Mouse (Mus musculus) kidney, adult 18-20 months (tissue): ENCODE measurements around the gene Pip5k1b.

Source experiments
- DNase-seq: peaks from one replicate; pipeline ENCODE4 v3.0.0; 2021

Gene Pip5k1b

DNA sequence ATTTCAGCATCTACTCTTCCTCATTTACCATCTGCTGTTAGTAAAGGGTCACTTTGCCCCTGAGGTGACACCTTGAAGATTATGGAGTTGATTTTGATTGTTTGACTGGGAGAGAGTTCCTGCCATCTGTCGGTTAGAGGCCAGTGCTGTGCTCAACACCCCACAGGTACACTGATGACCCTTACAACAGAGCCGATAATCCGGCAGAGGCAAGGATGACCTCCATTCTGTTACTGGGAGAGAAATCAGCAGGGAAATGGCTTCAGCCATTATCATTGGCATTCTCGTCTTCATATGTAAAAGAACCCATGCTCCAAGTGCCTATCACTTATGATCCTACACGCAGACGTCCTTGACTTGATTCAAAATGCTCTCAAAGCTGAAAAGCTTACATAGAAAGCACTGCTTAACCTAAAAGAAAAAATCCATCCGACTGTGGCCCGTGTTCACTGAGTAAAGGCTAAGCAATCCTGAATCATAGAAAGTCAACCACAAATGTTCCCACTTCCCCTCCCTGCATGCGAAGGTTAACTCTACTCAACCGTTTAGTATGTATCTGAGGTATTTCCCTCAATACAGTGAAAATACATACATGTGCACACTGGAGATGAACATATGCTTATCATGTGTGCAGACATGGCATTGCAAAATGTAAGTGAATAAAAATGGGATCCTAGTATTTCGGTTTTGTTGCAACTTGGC lies 146.7 kb downstream of the Pip5k1b start:
- no peak for DNase-seq

DNA sequence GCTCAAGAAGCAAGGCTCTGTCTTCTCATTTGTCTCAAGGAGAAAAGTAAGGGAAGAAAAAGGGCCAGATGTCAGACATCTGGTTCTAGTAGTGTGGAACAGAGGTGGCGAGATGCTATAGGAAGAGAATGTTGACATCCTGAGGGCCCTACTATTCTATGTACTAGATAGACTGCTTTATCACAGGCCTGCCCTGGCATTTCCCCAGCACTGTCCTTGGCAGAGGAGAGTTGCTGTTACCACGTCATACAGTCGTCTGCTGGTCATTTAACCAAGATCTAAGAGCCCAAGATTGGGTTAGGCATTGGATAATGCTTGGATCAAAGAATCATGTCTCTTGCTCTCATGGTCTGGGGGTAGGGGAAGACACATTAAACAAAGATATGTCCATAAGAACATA lies 151.0 kb downstream of the Pip5k1b start:
- no peak for DNase-seq

DNA sequence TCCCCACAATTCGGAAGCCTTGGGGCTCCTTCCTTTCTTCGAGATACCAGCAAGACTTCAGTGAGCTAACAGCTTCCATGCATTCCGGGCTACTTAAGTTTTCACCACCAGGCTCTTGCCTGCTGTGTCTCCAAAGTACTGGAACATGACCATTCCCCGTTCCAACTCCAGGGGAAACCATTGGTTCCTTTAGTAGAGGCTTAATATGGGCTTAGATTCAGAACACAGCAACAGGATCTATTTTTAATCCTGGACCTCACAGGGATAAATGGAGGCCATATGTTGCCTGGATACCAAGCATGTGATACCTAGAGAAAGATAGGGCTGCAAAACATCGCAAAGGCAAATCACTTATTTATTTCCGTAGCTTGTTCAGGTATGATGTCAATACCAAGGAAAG lies 152.4 kb downstream of the Pip5k1b start:
- DNase-seq = no peak

DNA sequence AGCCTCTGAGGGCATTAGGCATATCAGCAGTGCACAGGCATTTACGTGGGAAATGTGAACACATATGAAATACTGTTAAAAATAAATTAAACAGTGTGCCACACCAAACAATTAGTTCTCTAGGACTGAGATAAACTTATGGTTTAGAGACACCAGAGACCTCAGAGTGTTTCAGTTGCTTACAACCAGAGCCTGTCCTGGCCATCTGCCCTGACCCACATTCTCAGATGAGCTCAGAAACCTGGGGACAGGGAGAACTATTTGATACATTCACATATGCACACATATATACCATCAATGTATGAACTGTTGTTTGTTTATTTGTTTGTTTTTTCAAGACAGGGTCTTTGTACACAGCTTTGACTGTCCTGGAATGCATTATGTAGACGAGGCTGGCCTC lies 161.8 kb downstream of the Pip5k1b start:
- no peak for DNase-seq

DNA sequence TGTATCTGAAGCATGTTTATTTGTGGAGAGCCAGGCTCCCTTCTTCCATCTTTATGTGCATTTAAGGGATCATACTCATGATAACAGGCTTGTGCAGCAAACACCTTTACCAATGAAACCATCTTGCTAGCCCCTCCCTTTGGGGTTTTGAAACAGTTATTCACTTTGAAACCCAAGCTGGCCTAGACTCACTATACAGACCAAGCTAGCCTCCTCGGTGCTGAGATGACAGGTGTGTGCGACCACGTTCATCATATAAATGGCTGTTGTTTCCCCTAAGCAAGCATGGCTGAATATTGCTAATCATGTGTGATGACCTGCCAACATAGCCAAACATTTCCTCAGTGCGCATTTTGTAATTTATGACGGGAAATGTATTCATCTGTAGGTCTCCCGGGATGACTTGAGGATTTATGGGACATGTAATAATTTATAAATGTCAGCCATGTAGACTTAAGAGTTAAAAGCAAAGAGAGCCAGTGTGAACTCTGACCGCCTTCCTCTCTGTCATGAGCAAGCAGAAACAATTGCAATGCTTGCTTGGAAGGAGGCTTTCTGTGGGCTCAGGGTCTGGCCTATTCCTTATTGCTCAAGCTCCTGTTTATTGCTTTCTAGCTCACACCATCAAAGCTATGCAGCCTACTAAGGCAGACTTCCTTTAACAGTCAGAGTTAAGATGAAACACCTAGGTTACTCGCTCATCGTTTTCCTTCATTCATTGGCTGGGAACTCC lies 164.0 kb downstream of the Pip5k1b start:
- no peak for DNase-seq

DNA sequence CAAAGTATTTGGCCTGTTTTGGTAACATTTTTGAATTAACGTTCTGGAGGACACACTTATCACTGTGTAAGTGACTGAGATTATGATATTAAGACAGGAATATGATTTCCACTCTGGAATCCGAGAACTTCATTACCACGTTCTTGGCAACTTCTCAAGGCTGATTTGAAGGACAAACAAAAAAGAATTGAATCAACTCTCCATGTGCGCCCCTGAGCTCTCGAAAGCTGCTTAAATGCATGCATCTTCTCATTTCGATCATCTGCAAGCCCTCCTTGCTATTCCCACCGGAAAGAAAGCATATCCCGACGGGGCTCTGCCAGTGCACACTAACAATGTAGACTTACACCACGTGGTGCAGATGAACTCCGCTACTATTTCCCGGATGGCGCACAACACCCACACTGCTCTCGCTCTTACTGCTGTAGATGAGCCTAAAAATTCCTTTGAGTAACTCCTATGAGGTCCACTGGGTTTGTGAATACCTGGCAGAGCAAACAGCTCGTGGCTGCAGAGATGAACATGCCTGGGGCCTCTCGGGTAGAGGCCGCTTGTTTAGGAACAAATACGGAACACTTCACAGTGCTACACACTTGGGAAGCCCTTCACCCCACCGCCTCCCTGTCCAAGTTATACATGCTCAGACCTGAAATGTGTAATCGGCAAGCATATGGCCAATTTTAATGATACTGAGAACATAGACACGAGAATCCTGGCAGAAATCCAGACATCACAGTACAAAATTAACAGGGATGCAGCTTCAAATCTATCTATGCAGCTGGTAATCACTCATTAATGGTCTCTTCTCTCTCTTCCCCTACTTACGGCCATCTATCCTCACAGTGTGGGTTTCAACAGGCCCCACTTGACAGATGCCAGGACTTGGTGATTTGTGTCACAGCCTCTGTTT lies 168.5 kb downstream of the Pip5k1b start:
- no peak for DNase-seq

DNA sequence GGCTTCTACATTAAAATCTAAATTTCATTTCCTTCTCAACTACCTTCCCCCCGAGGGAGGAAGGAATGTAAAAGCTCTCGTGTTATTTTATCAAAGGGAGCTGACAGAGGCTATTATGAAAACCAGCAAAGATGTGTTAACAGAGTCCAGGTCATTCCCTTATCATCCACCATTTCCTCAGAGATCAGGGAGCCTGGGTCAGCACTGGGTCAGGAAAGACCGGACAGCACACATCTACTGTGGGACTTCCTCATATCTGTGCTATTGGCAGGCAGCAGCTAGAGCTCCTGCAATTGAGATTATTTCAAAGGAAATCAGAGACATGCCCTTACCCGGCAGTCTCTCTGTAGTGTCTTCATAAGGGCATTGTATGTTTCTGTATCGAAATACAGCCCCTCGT lies 177.2 kb downstream of the Pip5k1b start:
- DNase-seq = no peak

DNA sequence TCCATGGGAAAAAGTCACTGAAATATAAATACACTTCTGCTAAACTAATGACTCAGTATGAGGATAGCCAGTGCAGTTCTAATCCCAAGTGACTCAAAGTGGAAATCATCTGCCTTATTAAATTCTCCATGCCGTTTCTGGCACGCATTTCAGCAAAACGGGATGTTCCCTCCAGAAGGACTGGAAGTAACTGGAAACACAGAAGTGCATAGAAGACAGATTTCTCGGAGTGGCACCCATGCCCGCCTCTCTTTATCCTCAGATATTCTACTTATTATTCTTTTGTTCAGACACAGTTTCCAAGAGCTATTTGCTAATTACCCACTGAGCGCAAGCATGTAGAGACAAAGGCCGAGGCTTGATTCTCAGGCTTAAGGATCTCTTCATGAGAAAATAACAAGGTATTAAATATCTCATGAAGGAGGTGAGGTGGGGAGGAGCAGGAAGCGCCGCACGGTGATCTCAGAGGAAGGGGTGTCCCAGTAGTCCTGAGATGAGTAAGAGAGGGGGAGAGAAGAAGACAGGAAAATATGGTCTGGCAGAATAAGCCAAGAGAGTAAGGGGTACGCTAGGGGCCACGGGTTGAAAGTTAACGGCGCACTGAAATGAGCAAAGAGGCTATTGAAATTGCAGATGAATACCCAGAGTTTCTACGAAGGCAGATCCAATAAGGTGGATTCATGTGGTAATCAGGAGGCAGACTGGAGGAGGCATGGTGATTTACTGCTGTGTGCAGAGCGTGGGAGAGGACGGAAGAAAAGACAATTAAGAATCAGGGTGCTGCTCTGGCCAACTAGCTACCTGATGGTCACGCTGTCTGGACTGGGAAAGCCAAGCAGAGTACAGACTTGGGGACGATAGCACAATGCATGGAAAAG lies 183.7 kb downstream of the Pip5k1b start:
- no peak for DNase-seq

DNA sequence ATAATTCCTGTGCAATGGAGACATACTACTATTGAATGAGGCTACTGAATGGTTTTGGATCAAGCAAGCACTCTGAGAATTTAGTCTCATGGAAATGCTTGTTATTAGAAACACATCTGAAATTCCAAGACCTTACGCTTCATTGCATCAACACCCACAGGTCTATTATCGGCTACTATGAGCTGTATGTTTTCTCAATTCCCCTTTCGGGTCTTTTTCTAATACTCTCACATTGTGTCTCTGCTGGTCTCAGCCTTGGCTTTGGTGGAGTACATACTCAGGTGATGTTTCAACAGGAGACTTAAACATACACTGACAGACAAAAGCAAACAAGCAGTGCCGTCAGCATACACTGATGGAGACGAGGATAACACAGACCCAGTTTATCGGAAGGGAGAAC lies 187.3 kb downstream of the Pip5k1b start:
- no peak for DNase-seq

DNA sequence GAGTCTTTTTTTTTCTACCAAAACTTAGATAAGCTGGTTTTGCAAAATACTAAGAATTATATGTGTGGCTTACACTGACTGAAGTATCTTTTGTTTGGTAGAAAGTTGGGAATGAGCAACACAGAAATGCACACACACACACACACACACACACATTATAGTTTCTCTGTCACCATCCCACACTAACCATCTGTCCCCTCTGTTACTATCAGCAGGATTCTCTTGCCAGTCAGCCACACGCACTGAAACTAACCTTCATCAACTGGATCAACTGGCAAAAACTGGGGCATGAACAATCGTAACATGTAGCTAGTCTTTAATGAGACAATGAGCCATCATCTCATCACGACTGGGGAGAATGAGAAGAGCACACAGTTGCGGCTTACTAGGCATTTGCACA lies 187.9 kb downstream of the Pip5k1b start:
- no peak for DNase-seq

DNA sequence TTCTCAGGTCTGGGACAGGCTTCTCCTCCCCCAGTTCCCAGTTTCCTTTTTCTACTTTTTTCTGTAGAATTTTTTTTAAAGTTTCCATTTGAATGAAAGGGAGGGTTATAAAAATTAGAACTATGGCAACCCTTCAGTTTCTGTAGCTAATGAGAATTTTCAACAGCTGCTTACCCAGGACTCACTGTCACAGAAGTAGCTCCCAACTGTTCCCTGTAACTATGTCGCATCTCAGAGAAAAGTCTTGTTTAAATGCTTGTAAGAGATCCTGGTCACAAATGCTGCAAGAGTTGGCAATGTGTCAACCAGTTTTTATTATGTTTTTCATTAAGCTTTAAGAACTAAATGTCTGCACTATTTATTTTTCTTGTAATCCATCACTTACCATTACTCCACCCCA lies 188.9 kb downstream of the Pip5k1b start:
- DNase-seq = no peak

DNA sequence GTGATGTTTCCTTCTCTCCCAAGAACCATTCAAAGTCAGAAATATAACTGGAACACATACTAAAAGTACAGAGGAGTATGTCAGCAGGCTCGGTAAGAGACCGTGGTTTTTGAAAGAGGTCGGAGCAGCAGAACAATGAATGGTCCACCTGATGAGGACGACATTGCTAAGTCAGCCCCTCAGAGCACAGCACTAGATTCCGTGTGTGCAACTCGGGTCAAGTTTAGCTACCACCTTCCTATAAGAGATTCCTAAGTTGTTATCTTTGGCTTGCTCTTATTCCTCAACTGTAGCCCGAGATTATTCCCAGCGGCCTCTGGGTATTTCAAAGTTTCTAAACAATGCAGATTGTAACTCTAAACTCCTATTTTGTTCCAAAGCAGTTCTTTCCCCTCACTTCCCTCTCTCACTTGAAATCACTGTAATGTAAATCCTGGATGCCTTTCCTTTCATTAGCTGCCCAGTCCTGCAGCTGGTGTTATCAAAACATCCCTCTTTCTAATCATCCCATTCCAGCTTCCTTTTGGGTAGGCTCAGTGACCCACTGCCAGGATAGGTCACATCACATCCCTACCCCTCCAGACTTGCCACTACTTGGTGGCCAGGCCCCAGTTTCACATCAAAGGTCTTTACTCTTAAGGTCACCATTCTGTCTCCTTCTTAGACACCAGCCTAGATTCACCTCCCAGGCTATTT lies 192.9 kb downstream of the Pip5k1b start:
- DNase-seq = no peak

DNA sequence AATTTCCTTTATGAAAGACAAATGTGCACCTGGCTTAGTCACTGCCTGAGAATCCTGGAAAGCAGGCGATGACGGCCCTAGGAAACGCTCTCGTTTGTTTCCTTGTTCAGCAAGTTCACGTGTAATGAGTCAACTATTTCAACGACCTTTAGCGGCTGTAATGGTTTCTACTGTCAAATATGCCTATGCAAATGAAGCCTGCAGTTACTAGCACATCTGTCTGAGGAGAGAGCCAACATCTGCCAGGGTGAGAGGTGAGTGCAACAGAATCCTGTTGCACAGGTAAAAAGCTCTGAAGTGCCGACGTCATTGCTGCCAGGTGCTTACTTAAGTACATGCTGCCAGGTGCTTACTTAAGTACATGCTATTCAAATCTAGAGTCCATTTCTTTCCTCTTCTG lies 196.4 kb downstream of the Pip5k1b start:
- no peak for DNase-seq

DNA sequence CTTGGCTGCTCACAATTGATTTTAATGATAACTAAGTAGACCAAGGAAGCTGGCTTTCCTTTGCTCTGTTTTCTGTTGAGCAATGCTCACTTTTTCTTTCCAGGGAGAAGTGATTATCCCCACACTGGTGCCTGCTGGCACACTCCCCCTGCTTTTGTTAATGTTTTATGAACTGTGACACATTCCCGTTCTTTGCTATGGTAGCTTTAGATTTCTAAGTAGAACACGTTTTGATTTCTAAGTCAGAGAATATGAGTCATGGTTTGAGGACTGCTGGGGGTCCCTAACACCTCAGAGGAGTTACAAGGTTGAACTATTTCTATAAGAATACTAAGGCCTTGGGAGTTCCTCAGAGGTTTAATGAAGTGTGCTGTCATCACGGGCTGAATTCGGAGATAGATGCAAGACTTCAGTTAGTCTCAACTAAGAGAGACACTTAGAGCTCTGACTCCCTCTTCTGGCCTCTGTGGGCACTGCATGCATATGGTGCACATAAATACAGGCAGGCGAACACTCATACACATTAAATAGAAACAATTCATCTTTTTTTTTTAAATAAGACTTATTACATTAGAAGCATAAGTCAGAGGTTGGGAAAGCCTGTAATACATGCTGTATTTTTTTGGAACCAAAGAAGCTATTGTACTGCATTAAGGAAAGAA lies 203.2 kb downstream of the Pip5k1b start:
- no peak for DNase-seq

DNA sequence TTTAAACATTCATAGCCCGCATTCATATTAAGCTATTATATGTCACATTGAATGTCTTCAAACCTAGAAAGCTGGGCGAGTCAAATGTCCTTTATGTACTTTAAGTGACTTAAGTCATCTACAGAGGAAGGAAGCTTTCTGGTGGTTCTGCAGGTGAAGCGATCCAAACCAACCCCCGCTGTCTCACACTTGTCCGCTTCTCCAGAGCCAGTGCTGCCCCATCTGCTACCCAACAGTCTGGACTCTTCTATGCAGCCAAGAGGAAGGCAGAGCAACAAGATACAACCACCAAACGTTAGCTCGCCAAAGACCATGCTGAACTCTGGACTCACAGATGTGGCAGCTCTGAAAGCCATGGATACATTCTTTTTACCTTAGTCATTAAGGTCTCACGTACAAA lies 211.2 kb downstream of the Pip5k1b start:
- DNase-seq = no peak

DNA sequence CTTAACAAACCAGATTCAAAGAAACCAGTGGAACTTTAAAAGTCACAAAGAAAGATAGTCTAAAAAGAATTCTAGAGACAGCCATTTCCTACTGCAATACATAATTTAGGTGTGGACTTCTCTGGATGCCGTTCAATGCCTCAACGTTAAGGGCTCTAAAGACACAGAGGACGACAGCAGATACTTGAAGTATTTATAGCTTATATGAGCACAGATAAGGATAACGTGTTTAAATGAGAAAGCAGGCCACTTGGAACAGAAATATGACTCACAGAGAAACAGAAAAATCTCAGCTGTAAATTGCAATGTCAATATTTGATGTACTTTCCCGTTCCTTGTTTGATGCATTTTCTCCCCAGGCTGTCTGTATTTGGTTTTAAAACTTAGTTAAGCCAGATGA lies 212.9 kb downstream of the Pip5k1b start:
- DNase-seq = no peak

DNA sequence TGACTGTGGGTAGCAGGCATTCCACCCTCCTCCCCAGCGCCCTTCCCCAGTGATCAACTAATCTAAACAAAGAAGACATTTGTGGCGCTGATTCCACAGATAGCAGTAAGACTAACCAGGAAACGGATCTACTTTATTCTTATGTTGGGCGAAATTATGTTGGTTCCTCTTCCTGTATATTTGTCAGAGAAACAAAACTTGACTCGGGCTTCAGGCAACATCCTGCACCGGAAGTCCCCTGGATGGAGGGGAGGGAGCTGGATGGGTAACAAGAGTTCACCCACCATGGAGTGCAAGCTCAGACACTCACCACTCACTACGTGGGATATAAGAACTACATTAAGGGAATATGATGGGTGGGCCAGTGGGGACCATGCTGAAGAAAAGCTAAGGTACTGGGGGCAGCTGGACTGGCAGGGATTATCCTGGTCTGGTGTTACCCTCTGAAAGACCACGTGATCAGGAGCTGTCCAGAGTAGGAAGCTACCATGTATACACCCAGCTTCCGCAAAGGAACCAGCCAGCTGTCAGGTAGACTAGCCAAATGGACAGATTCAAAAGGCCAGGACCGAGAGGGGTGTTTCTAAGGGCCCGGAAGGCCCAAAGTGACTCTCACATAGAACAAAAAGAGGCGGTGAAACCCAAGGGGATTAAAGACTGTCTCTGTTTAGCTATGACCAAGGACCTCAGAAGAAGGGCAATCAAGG lies 219.1 kb downstream of the Pip5k1b start:
- DNase-seq = no peak

DNA sequence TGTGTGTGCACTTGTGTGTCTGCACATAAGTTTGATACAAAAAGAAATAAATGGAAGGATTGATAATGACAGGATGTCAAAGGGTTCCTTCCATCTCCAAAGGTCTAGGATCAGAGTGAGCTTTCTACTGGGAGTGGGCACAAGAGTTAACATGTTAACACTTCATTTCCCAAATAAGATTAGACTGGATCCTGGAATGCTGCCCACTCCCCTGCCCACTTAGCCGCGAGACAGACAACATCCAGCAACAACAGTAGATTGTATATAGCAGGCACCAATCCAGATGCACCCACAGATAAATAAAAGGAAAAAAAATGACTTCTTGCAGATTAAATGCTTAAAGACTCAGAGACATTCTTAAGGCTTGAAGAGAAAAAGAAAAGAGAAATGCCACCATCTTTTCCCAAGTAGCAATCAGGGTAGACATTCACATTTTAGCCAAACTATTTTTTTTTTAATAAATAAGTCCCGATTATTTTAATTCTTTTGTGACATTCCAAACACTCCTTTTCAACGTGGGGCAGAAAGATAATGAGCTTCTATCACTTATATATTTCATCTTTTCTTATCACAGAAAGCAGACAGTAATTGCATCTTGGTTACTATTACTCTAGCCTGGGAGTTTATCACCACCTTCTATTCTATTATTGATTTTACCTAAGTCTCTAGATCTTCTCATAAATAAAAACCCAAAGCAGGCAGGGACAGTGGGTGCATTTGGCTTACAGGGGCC lies 219.9 kb downstream of the Pip5k1b start:
- DNase-seq = no peak

DNA sequence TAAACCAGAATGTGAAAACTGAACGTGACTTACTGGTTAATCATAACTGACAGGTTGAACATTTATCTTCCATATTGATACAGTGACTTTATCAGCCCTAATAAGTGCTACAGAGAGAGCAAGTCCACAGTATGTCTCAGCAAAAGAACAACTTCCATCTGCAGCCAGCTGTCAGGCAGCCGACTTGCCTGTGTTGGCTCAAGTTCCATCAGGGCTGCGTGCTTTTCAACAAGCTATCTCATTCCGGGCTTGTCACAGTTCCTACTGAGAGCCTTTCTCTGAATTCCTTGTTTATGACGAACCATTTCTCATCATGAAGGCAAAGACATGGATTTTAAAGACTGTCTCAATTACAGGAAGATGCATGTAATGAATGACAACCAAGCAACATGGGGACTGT lies 222.7 kb downstream of the Pip5k1b start:
- no peak for DNase-seq

DNA sequence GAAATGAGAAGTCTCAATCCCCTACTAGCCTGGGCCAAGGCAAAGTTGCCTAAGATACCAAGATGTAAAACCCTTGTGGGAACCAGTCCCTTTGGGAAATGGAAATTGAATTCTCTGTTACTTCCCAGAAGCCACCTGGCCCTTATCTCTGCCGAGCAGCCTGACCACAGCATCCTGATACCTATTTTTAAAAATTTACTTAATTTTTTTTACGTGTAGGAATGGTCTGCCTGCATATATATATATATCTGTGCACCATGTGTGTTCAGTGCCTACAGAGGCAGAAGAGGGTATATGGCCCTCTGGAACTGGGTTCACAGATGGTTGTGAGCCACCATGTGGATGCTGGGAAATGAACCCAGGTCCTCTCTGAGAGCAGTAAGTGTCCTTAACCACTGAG lies 224.4 kb downstream of the Pip5k1b start:
- no peak for DNase-seq
